Mouse (Mus musculus): ENCODE data around the gene Olfr1325. TPM values are rescaled to one million over a fixed set of nuclear protein-coding genes. Genes with fewer than 3 reads are reported as not detected.
"Not testable (repeated sequence)": the region's sequence is repeated elsewhere in the genome, so short reads cannot be mapped to it uniquely, and the experiment has no call there.

Olfr1325 gene
- polyA plus RNA-seq (2012; rRNA removed), result not detected in 2 replicates

DNA sequence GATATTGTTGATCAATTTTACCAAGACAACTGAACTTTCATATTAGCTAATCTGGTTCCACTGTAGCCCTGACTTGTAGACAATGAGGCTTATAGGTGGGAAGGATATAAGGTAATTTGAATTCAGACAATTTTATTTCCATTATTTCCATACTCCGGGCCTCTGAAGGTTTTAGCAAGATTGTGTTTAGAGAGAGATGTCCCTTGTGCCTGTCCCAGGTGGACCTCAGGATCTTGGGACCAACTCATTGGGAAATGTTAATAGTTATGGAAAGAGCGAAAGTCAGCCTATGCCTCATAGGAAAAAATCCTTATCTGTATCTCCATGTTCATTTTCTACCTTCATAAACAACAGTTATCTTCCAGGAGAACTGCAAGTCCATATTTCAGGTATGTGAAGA lies at the start of gene Olfr1325:
Olfr1325 (plus strand) TSS at position 301 of the 400 bp plus-strand sequence.
- Histone ChIP-seq H3K27me3 (ENCODE audit: control insufficient read depth, insufficient read depth, low read length) (no peaks in the 10 kb centered on the region), H3K36me3 (ENCODE audit: control insufficient read depth, insufficient read depth, low read length) (no peaks in the 10 kb centered on the region), H3K27ac (ENCODE audit: control insufficient read depth, insufficient read depth, low read length) (no peak within 1 kb of the TSS), H3K4me3 (ENCODE audit: control insufficient read depth, insufficient read depth, low read length) (no peak within 1 kb of the TSS), H3K4me1 (replicated peaks; ENCODE audit: control insufficient read depth, insufficient read depth, low read length) (no peaks in the 10 kb centered on the region)
- 93% methylated on average over 2 of the region's 2 CpGs for WGBS
- TF ChIP-seq CTCF (IDR thresholded peaks at IDR 0.05; ENCODE audit: borderline replicate concordance, control insufficient read depth, extremely low read depth, insufficient read depth, low read length, poor library complexity) (no peak), POLR2A (IDR thresholded peaks at IDR 0.05; ENCODE audit: control insufficient read depth, extremely low read depth, insufficient read depth, low read length, poor library complexity) (no peak)
- DNase-seq, result no peak

DNA sequence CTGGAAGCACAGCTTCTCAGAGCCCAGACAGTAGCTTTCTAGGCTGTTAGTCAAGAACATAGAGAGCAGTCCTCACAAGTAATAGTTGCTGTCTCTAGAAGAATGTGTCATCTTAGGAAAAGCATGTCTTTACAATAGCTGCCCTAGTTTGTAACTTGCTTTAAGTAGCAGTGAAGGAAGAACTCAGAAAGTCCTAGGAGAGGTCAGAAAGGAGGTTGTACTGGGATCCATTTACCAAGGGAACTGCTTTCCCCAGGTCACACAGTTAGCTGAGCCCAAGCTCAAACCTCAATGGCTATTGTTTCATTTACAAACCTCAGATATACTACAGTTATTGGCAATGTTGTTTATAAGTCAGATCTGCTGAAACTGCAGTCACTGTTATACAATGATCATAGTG lies 17.7 kb upstream of the Olfr1325 start, which contains the start of gene Olfr1326-ps1:
Olfr1326-ps1 (minus strand) TSS at position 101 of the 400 bp plus-strand sequence.
- no peak for TF ChIP-seq CTCF (IDR thresholded peaks at IDR 0.05; ENCODE audit: borderline replicate concordance, control insufficient read depth, extremely low read depth, insufficient read depth, low read length, poor library complexity)
- no peak for TF ChIP-seq POLR2A (IDR thresholded peaks at IDR 0.05; ENCODE audit: control insufficient read depth, extremely low read depth, insufficient read depth, low read length, poor library complexity)
- H3K4me3 ChIP-seq (ENCODE audit: control insufficient read depth, insufficient read depth, low read length), result no peak within 1 kb of the TSS
- H3K27me3 ChIP-seq (ENCODE audit: control insufficient read depth, insufficient read depth, low read length), result no peaks in the 10 kb centered on the region
- no peaks in the 10 kb centered on the region for H3K4me1 ChIP-seq (replicated peaks; ENCODE audit: control insufficient read depth, insufficient read depth, low read length)
- H3K36me3 ChIP-seq (ENCODE audit: control insufficient read depth, insufficient read depth, low read length), result no peaks in the 10 kb centered on the region
- H3K27ac ChIP-seq (ENCODE audit: control insufficient read depth, insufficient read depth, low read length), result no peak within 1 kb of the TSS
- no peak for DNase-seq

DNA sequence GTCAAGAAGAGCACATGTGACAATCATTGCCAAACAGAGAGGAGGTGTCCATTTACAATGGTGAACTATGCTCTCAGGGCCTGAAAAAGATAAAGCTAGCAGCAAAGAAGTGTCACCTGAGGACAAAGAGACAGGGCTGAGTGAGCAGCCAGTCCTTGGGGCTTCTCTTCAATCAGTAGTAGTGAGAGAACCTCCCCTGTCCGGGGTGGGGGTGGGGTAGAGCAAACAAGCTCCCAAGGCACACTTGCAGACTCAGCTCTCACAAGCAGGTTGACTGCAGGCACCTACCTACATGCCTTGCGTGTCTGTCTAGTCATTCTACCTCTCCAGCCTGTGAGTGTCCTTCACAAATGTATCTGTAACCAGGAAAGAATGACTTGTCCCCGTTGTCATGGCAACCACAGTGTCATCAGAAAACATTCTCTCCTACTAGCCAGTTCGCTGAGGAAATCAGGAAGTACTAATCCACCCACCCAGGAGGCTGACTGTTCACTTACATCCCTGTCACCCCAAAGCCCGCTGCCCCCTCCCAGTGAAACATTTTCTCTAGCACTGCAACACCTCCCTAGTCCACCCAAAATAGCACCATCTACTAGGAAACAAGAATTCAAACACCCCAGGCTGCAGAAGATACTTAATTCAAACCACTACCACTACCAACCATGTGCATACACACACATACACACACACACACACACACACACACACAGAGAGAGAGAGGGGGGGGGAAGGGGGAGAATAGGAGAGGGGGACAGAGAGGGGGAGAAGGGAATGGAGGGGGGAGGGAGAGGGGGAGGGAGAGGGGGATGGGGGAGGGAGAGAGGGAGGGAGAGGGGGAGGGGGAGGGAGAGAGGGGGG lies 53.2 kb downstream of the Olfr1325 start, which contains the start of gene Gm5640:
Gm5640 (minus strand) TSS at position 170 of the 858 bp plus-strand sequence.
- not testable (repeated sequence) for H3K36me3 ChIP-seq (ENCODE audit: control insufficient read depth, insufficient read depth, low read length); H3K4me1 ChIP-seq (replicated peaks; ENCODE audit: control insufficient read depth, insufficient read depth, low read length); H3K4me3 ChIP-seq (ENCODE audit: control insufficient read depth, insufficient read depth, low read length); DNase-seq; H3K27ac ChIP-seq (ENCODE audit: control insufficient read depth, insufficient read depth, low read length); H3K27me3 ChIP-seq (ENCODE audit: control insufficient read depth, insufficient read depth, low read length)
- WGBS, result 50% methylated on average over 2 of the region's 5 CpGs

DNA sequence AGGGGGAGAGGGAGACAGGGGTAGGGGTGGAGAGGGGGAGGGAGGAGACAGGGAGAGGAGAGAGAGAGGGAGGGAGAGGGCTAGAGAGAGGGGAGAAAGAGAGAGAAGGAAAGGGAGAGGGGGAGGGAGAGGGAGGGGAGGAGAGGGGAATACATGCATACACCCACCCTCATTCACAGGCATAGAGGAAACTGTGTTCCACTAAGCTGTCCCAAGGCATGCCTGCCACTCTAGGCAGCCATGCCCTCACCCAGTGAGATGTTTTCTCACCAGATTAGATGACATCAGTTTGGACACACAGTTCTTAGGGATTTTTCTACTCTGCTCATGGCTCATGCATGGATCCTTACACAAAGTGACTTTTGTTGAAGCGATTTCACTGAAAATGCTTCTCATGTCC lies 53.9 kb downstream of the Olfr1325 start:
- not testable (repeated sequence) for H3K27ac ChIP-seq (ENCODE audit: control insufficient read depth, insufficient read depth, low read length); H3K4me1 ChIP-seq (replicated peaks; ENCODE audit: control insufficient read depth, insufficient read depth, low read length); DNase-seq; H3K4me3 ChIP-seq (ENCODE audit: control insufficient read depth, insufficient read depth, low read length); H3K27me3 ChIP-seq (ENCODE audit: control insufficient read depth, insufficient read depth, low read length); H3K36me3 ChIP-seq (ENCODE audit: control insufficient read depth, insufficient read depth, low read length)
- WGBS, result no CpG with 5 or more reads among the region's 1 CpGs

Other genes with a start within 250 kb of the Olfr1325 start
- 56.5 and 63.6 TPM in 2 replicates for gene Lage3, start 239.1 kb upstream of the Olfr1325 start, polyA plus RNA-seq (2012; rRNA removed)
- 52.7 and 53.8 TPM in 2 replicates for gene Ubl4a, start 219.5 kb upstream of the Olfr1325 start, polyA plus RNA-seq (2012; rRNA removed)
- 27.8 and 29.1 TPM in 2 replicates for gene Slc10a3, start 219.3 kb upstream of the Olfr1325 start, polyA plus RNA-seq (2012; rRNA removed)
- gene Fam3a, start 199.4 kb upstream of the Olfr1325 start, polyA plus RNA-seq (2012; rRNA removed), result 45.1 and 46.0 TPM in 2 replicates
- 20.4 and 22.5 TPM in 2 replicates for gene Ikbkg, start 199.4 kb upstream of the Olfr1325 start, polyA plus RNA-seq (2012; rRNA removed)
- gene G6pdx, start 163.5 kb upstream of the Olfr1325 start, polyA plus RNA-seq (2012; rRNA removed), result 36.0 and 40.2 TPM in 2 replicates
- not detected in 2 replicates for gene Gm6880, start 111.3 kb upstream of the Olfr1325 start, polyA plus RNA-seq (2012; rRNA removed)
- gene Olfr1326-ps1, start 17.8 kb upstream of the Olfr1325 start, polyA plus RNA-seq (2012; rRNA removed), result not detected in 2 replicates
- gene Gm5640, start 53.0 kb downstream of the Olfr1325 start, polyA plus RNA-seq (2012; rRNA removed), result not detected in 2 replicates
- gene Gm6890, start 148.2 kb downstream of the Olfr1325 start, polyA plus RNA-seq (2012; rRNA removed), result not detected in 2 replicates
- 0.08 and 0.09 TPM in 2 replicates for gene Gm5936, start 244.5 kb downstream of the Olfr1325 start, polyA plus RNA-seq (2012; rRNA removed)

All from thymus, adult 2 months (tissue).